Mouse (Mus musculus) intestine, embryonic 16.5 days (tissue): Measurements from ENCODE around the gene Lactbl1. TPM values are rescaled to one million over a fixed set of nuclear protein-coding genes. Genes with fewer than 3 reads are reported as not detected.

ENCODE experiments used
- ATAC-seq: fragments of 200-750 bp; cut with Nextera tagmentation; 2 replicates; pipeline ENCODE4 v1.8.0; 2017; ENCODE audit warnings: moderate TSS enrichment, moderate library complexity
- H3K27ac ChIP-seq: fragments of 300-500 bp; sonication (generic); 2 replicates; pipeline ENCODE4 v1.5.1; 2014; ENCODE audit warnings: mild to moderate bottlenecking, low read length
- H3K27me3 ChIP-seq: fragments of 300-500 bp; sonication (generic); replicated peaks from 2 replicates; pipeline ENCODE4 v1.6.1; 2014; ENCODE audit warnings: low read length, control low read depth, mixed read lengths; ENCODE audit not compliant: control insufficient read depth, insufficient read depth
- H3K36me3 ChIP-seq: fragments of 300-500 bp; sonication (generic); 2 replicates; pipeline ENCODE4 v1.6.1; 2014; ENCODE audit warnings: low read length, control low read depth; ENCODE audit not compliant: control insufficient read depth, insufficient read depth
- H3K4me1 ChIP-seq: fragments of 300-500 bp; sonication (generic); 2 replicates; pipeline ENCODE4 v1.6.1; 2014; ENCODE audit warnings: low read length, control low read depth, mixed read lengths; ENCODE audit not compliant: control insufficient read depth, insufficient read depth
- H3K4me2 ChIP-seq: fragments of 300-500 bp; sonication (generic); 2 replicates; pipeline ENCODE4 v1.6.1; 2014; ENCODE audit warnings: low read depth, low read length, control low read depth
- H3K4me3 ChIP-seq: fragments of 300-500 bp; sonication (generic); 2 replicates; pipeline ENCODE4 v1.5.1; 2014; ENCODE audit warnings: mild to moderate bottlenecking, low read length
- H3K9ac ChIP-seq: fragments of 300-500 bp; sonication (generic); 2 replicates; pipeline ENCODE4 v1.6.1; 2014; ENCODE audit warnings: low read depth, low read length
- H3K9me3 ChIP-seq: fragments of 300-500 bp; sonication (generic); 2 replicates; pipeline ENCODE4 v1.6.1; 2016; ENCODE audit warnings: low read length, control low read depth; ENCODE audit not compliant: control insufficient read depth
- WGBS: fragments of 180-500 bp; shearing (Covaris S2); extraction: QIAGEN DNeasy Blood & Tissue Kit; methylation state at CpG from one replicate; pipeline ENCODE4 v1.1.7; 2014; 5-methylcytosine and 5-hydroxymethylcytosine counted together
- polyA plus RNA-seq: library from polyadenylated mRNA; unstranded; fragments of >200 nt; fragmentation: Nextera tagmentation; extraction: Ambion mirVana; gene quantifications from 2 replicates; pipeline ENCODE4 v1.2.1, GENCODE M21; 2015

Lactbl1 gene
- polyA plus RNA-seq, 1 experiment from 2014 or later, result not detected

- Histone ChIP-seq H3K9me3 (no peaks in the 10 kb centered on the region), H3K27me3 (no peaks in the 10 kb centered on the region), H3K4me1 (0 out of 2 replicates have a peak, but pooled peaks cover 3% of the 10 kb centered on the region), H3K4me2 (no peak overlapping the region), H3K9ac (no peak overlapping the region), H3K4me3 (no peak overlapping the region), H3K36me3 (no peaks in the 10 kb centered on the region), H3K27ac (no peak overlapping the region)
- no peak for ATAC-seq
- 63% methylated on average over 6 of the region's 6 CpGs for WGBS
These were observed 4.2 kb downstream of the Lactbl1 start for GRCm38 (mm10) chr4:136626590-136626989.

GRCm38 (mm10) chr4:136631237-136631994 is 9.0 kb downstream of the Lactbl1 start:
- Histone ChIP-seq H3K27ac (no peak overlapping the region), H3K9me3 (no peaks in the 10 kb centered on the region), H3K36me3 (no peaks in the 10 kb centered on the region), H3K27me3 (peaks cover 1% of the 10 kb centered on the region), H3K9ac (no peak overlapping the region), H3K4me1 (0 out of 2 replicates have a peak, but pooled peaks cover 3% of the 10 kb centered on the region), H3K4me2 (no peak overlapping the region), H3K4me3 (no peak overlapping the region)
- 0 out of 2 replicates have a peak, but pooled peaks have one; percentile 42 for ATAC-seq
- 81% methylated on average over 11 of the region's 11 CpGs for WGBS

GRCm38 (mm10) chr4:136635995-136636394 is 13.6 kb downstream of the Lactbl1 start:
- Histone ChIP-seq H3K4me1 (peaks cover 11% of the 10 kb centered on the region), H3K4me3 (no peak overlapping the region), H3K4me2 (no peak overlapping the region), H3K27me3 (peaks cover 22% of the 10 kb centered on the region), H3K36me3 (no peaks in the 10 kb centered on the region), H3K27ac (no peak overlapping the region), H3K9me3 (no peaks in the 10 kb centered on the region), H3K9ac (no peak overlapping the region)
- no peak for ATAC-seq

GRCm38 (mm10) chr4:136636511-136636910 is 14.1 kb downstream of the Lactbl1 start:
- H3K27me3 ChIP-seq, result peaks cover 22% of the 10 kb centered on the region
- H3K36me3 ChIP-seq, result no peaks in the 10 kb centered on the region
- H3K9me3 ChIP-seq, result no peaks in the 10 kb centered on the region
- ATAC-seq, result no peak
- 63% methylated on average over 5 of the region's 5 CpGs for WGBS
- H3K4me2 ChIP-seq, result no peak overlapping the region
- H3K27ac ChIP-seq, result no peak overlapping the region
- no peak overlapping the region for H3K9ac ChIP-seq
- no peak overlapping the region for H3K4me3 ChIP-seq
- H3K4me1 ChIP-seq, result peaks cover 8% of the 10 kb centered on the region

- Histone ChIP-seq H3K27me3 (peaks cover 22% of the 10 kb centered on the region), H3K27ac (no peak overlapping the region), H3K4me1 (peaks cover 8% of the 10 kb centered on the region), H3K9ac (peak overlapping the region; percentile 41), H3K36me3 (no peaks in the 10 kb centered on the region), H3K4me2 (peak overlapping the region; percentile 83), H3K4me3 (peak overlapping the region; percentile 45), H3K9me3 (no peaks in the 10 kb centered on the region)
- ATAC-seq, result peak; percentile 40; the same call in 1 of the 2 replicates
- WGBS, result 19% methylated on average over 37 of the region's 37 CpGs
These were observed 14.7 kb downstream of the Lactbl1 start for GRCm38 (mm10) chr4:136636983-136637562.

GRCm38 (mm10) chr4:136637563-136638229 is 15.3 kb downstream of the Lactbl1 start:
- 2% methylated on average over 75 of the region's 76 CpGs for whole genome bisulfite sequencing
- Histone ChIP-seq H3K27me3 (peaks cover 22% of the 10 kb centered on the region), H3K9ac (peak overlapping the region; percentile 41), H3K9me3 (no peaks in the 10 kb centered on the region), H3K27ac (no peak overlapping the region), H3K36me3 (no peaks in the 10 kb centered on the region), H3K4me3 (peak overlapping the region; percentile 45), H3K4me1 (peaks cover 8% of the 10 kb centered on the region), H3K4me2 (peak overlapping the region; percentile 83)
- ATAC-seq, result peak; percentile 50

- no peak overlapping the region for H3K4me3 ChIP-seq
- peaks cover 8% of the 10 kb centered on the region for H3K4me1 ChIP-seq
- H3K9me3 ChIP-seq, result no peaks in the 10 kb centered on the region
- H3K27ac ChIP-seq, result no peak overlapping the region
- H3K9ac ChIP-seq, result no peak overlapping the region
- H3K4me2 ChIP-seq, result no peak overlapping the region
- ATAC-seq, result no peak
- peaks cover 22% of the 10 kb centered on the region for H3K27me3 ChIP-seq
- WGBS, result 44% methylated on average over 7 of the region's 7 CpGs
- no peaks in the 10 kb centered on the region for H3K36me3 ChIP-seq
These were observed 15.9 kb downstream of the Lactbl1 start for GRCm38 (mm10) chr4:136638230-136638750.

GRCm38 (mm10) chr4:136638890-136639289 is 16.5 kb downstream of the Lactbl1 start:
- H3K27ac ChIP-seq, result no peak overlapping the region
- no peak overlapping the region for H3K4me2 ChIP-seq
- H3K4me1 ChIP-seq, result peaks cover 8% of the 10 kb centered on the region
- no peaks in the 10 kb centered on the region for H3K36me3 ChIP-seq
- no peak for ATAC-seq
- 17% methylated on average over 10 of the region's 10 CpGs for WGBS
- peak overlapping the region; percentile 21; the same call in 1 of the 2 replicates for H3K9ac ChIP-seq
- peaks cover 22% of the 10 kb centered on the region for H3K27me3 ChIP-seq
- no peak overlapping the region for H3K4me3 ChIP-seq
- no peaks in the 10 kb centered on the region for H3K9me3 ChIP-seq

GRCm38 (mm10) chr4:136648922-136649479 is 26.6 kb downstream of the Lactbl1 start:
- Histone ChIP-seq H3K4me1 (peaks cover 10% of the 10 kb centered on the region), H3K4me3 (no peak overlapping the region), H3K27ac (0 out of 2 replicates have a peak overlapping the region, but pooled peaks have one; percentile 16), H3K9me3 (peaks cover 7% of the 10 kb centered on the region; the same call in 1 of the 2 replicates), H3K36me3 (0 out of 2 replicates have a peak, but pooled peaks cover 3% of the 10 kb centered on the region), H3K9ac (peak overlapping the region; percentile 19; the same call in 1 of the 2 replicates), H3K27me3 (no peaks in the 10 kb centered on the region), H3K4me2 (peak overlapping the region; percentile 47)
- peak; percentile 55 for ATAC-seq
- WGBS, result 11% methylated on average over 11 of the region's 11 CpGs
